Mouse (Mus musculus) stomach, postnatal 0 days (tissue): ENCODE results near the gene Ldah.

Experiments
- CTCF ChIP-seq: IDR thresholded peaks from 2 replicates; pipeline ENCODE4 v1.5.1; 2016; ENCODE audit warnings: antibody characterized with exemption, low read depth, mild to moderate bottlenecking, moderate library complexity
- EP300 ChIP-seq: optimal IDR thresholded peaks from 2 replicates; pipeline ENCODE3; 2016; ENCODE audit warnings: antibody characterized with exemption

GRCm38 (mm10) chr12:8306432-8306831 lies 98.5 kb downstream of the Ldah start:
- TF ChIP-seq CTCF (peak; percentile 97), EP300 (no peak)
